Mouse (Mus musculus): ENCODE measurements around the gene Gca.
"Not testable (repeated sequence)": the region's sequence is repeated elsewhere in the genome, so short reads cannot be mapped to it uniquely, and the experiment has no call there.

Gene Gca

GRCm38 (mm10) chr2:62670301-62670700, 6.2 kb downstream of the Gca start:
- no peak for DNase-seq

- DNase-seq, result no peak
Measured at GRCm38 (mm10) chr2:62670767-62671166, 6.7 kb downstream of the Gca start.

GRCm38 (mm10) chr2:62672788-62673187, 8.7 kb downstream of the Gca start:
- DNase-seq, result no peak

- DNase-seq, result no peak
Measured at GRCm38 (mm10) chr2:62681667-62682066, 17.6 kb downstream of the Gca start.

GRCm38 (mm10) chr2:62684989-62685595, 21.0 kb downstream of the Gca start:
- no peak for DNase-seq

- DNase-seq, result no peak
Measured at GRCm38 (mm10) chr2:62685934-62686333, 21.8 kb downstream of the Gca start.

- no peak for DNase-seq
Measured at GRCm38 (mm10) chr2:62706313-62706712, 42.2 kb downstream of the Gca start.

- no peak for DNase-seq
Measured at GRCm38 (mm10) chr2:62709633-62710032, 45.5 kb downstream of the Gca start.

- not testable (repeated sequence) for DNase-seq
Measured at GRCm38 (mm10) chr2:62714362-62714761, 50.3 kb downstream of the Gca start.

GRCm38 (mm10) chr2:62715260-62715659, 51.2 kb downstream of the Gca start:
- DNase-seq, result no peak

- DNase-seq, result no peak
Measured at GRCm38 (mm10) chr2:62717270-62717669, 53.2 kb downstream of the Gca start.

- no peak for DNase-seq
Measured at GRCm38 (mm10) chr2:62718411-62718810, 54.3 kb downstream of the Gca start.

- DNase-seq, result no peak
Measured at GRCm38 (mm10) chr2:62725946-62726345, 61.9 kb downstream of the Gca start.

- no peak for DNase-seq
Measured at GRCm38 (mm10) chr2:62727732-62728131, 63.6 kb downstream of the Gca start.

- no peak for DNase-seq
Measured at GRCm38 (mm10) chr2:62730671-62731070, 66.6 kb downstream of the Gca start.

- no peak for DNase-seq
Measured at GRCm38 (mm10) chr2:62743098-62743497, 79.0 kb downstream of the Gca start.
